Mouse (Mus musculus) MEL (cell line): ENCODE measurements around the gene Utp20. TPM values are rescaled to one million over a fixed set of nuclear protein-coding genes. Genes with fewer than 3 reads are reported as not detected.

Source experiments
- DNase-seq: peaks from one replicate; pipeline ENCODE4 v3.0.0; 2011; ENCODE audit warnings: low read depth, low spot score
- H3K27ac ChIP-seq: 2 replicates; pipeline ENCODE4 v1.5.1; 2012; ENCODE audit warnings: low read depth, mild to moderate bottlenecking, control low read depth, low read length, moderate library complexity; ENCODE audit not compliant: control insufficient read depth
- H3K27me3 ChIP-seq, 2 experiments: fragments of 150-350 bp in 1 of 2; sonication (generic) in 1 of 2; 2 replicates each; pipeline ENCODE4 v1.6.1; 2012; ENCODE audit warnings: low read length in 2 of 2, mild to moderate bottlenecking in 2 of 2, improper control_type of control experiment in 1 of 2, moderate library complexity in 1 of 2; ENCODE audit not compliant: insufficient read depth in 2 of 2, control insufficient read depth in 1 of 2
- H3K36me3 ChIP-seq, 2 experiments: 2 replicates each; pipeline ENCODE4 v1.6.1; 2012 to 2014; ENCODE audit warnings: low read length in 2 of 2, improper control_type of control experiment in 1 of 2, inconsistent platforms in 1 of 2, mild to moderate bottlenecking in 1 of 2; ENCODE audit not compliant: insufficient read depth in 2 of 2, control insufficient read depth in 1 of 2
- H3K4me1 ChIP-seq, 2 experiments: fragments of 150-350 bp in 1 of 2; sonication (generic) in 1 of 2; 2 replicates each; pipeline ENCODE4 v1.6.1; 2012; ENCODE audit warnings: low read length in 2 of 2, improper control_type of control experiment in 1 of 2, mild to moderate bottlenecking in 1 of 2; ENCODE audit not compliant: insufficient read depth in 2 of 2, control insufficient read depth in 1 of 2
- H3K4me3 ChIP-seq, 2 experiments: fragments of 150-350 bp in 1 of 2; sonication (generic) in 1 of 2; 2 replicates each; pipeline ENCODE4 v1.5.1; 2012; ENCODE audit warnings: low read depth in 2 of 2, low read length in 2 of 2, mild to moderate bottlenecking in 2 of 2, moderate library complexity in 2 of 2, control low read depth in 1 of 2, improper control_type of control experiment in 1 of 2; ENCODE audit not compliant: control insufficient read depth in 1 of 2, insufficient read depth in 1 of 2
- H3K79me2 ChIP-seq: 2 replicates; pipeline ENCODE4 v1.6.1; 2012; ENCODE audit warnings: mild to moderate bottlenecking, low read length, moderate library complexity; ENCODE audit not compliant: control insufficient read depth, poor library complexity, insufficient read depth
- H3K9ac ChIP-seq: 2 replicates; pipeline ENCODE4 v1.6.1; 2012; ENCODE audit warnings: low read depth, mild to moderate bottlenecking, control low read depth, low read length, moderate library complexity; ENCODE audit not compliant: control insufficient read depth, poor library complexity, severe bottlenecking
- H3K9me3 ChIP-seq: fragments of 150-350 bp; sonication (generic); replicated peaks from 2 replicates; pipeline ENCODE4 v1.6.1; 2012; ENCODE audit warnings: mild to moderate bottlenecking, low read length, improper control_type of control experiment, moderate library complexity; ENCODE audit not compliant: insufficient read depth
- CHD1 ChIP-seq: IDR thresholded peaks from 2 replicates; pipeline ENCODE4 v1.6.1; 2012; ENCODE audit warnings: low read depth, mild to moderate bottlenecking, inconsistent platforms, low read length, improper control_type of control experiment
- CHD2 ChIP-seq: IDR thresholded peaks from 2 replicates; pipeline ENCODE4 v1.6.1; 2011; ENCODE audit warnings: low read length, improper control_type of control experiment
- ELF1 ChIP-seq: IDR thresholded peaks from 2 replicates; pipeline ENCODE4 v1.6.1; 2014; ENCODE audit warnings: low read depth, mild to moderate bottlenecking, inconsistent platforms, low read length, improper control_type of control experiment, moderate library complexity
- GABPA ChIP-seq: IDR thresholded peaks from 2 replicates; pipeline ENCODE4 v1.6.1; 2012; ENCODE audit warnings: low read depth, mild to moderate bottlenecking, inconsistent platforms, low read length, improper control_type of control experiment, moderate library complexity
- HCFC1 ChIP-seq: IDR thresholded peaks from 2 replicates; pipeline ENCODE4 v1.6.1; 2012; ENCODE audit warnings: low read depth, mild to moderate bottlenecking, inconsistent platforms, low read length, improper control_type of control experiment, moderate library complexity
- KAT2A ChIP-seq: conservative IDR thresholded peaks from 2 replicates; pipeline ENCODE4 v1.6.1; 2012; ENCODE audit warnings: low read depth, low read length, improper control_type of control experiment, inconsistent platforms
- MAX ChIP-seq: IDR thresholded peaks from 2 replicates; pipeline ENCODE4 v1.6.1; 2011; ENCODE audit warnings: low read length, improper control_type of control experiment
- MAZ ChIP-seq: IDR thresholded peaks from 2 replicates; pipeline ENCODE4 v1.6.1; 2012; ENCODE audit warnings: low read depth, mild to moderate bottlenecking, inconsistent platforms, low read length, improper control_type of control experiment
- MXI1 ChIP-seq: IDR thresholded peaks from 2 replicates; pipeline ENCODE4 v1.6.1; 2011; ENCODE audit warnings: mild to moderate bottlenecking, low read depth, low read length, improper control_type of control experiment
- MYB ChIP-seq: IDR thresholded peaks from 2 replicates; pipeline ENCODE4 v1.6.1; 2011; ENCODE audit warnings: mild to moderate bottlenecking, low read depth, low read length, improper control_type of control experiment
- MYC ChIP-seq: IDR thresholded peaks from 2 replicates; pipeline ENCODE4 v1.6.1; 2011; ENCODE audit warnings: low read depth, mild to moderate bottlenecking, low read length, improper control_type of control experiment, moderate library complexity
- POLR2A ChIP-seq, 2 experiments: IDR thresholded peaks; 2 replicates each; pipeline ENCODE4 v1.6.1; 2011 to 2012; ENCODE audit warnings: low read length in 2 of 2, mild to moderate bottlenecking in 2 of 2, control low read depth in 1 of 2, improper control_type of control experiment in 1 of 2, low read depth in 1 of 2, moderate library complexity in 1 of 2; ENCODE audit not compliant: control insufficient read depth in 1 of 2, insufficient read depth in 1 of 2, poor library complexity in 1 of 2
- RAD21 ChIP-seq: IDR thresholded peaks from 2 replicates; pipeline ENCODE4 v1.6.1; 2011; ENCODE audit warnings: mild to moderate bottlenecking, low read depth, low read length, improper control_type of control experiment
- SIN3A ChIP-seq: IDR thresholded peaks from 2 replicates; pipeline ENCODE4 v1.6.1; 2012; ENCODE audit warnings: low read length, improper control_type of control experiment, inconsistent platforms
- TAL1 ChIP-seq: IDR thresholded peaks from 2 replicates; pipeline ENCODE4 v1.6.1; 2012; ENCODE audit warnings: mild to moderate bottlenecking, inconsistent platforms, low read length, moderate library complexity, mixed read lengths
- TBP ChIP-seq: IDR thresholded peaks from 2 replicates; pipeline ENCODE4 v1.8.0; 2011; ENCODE audit warnings: low read depth, low read length, improper control_type of control experiment
- TCF12 ChIP-seq: IDR thresholded peaks from 2 replicates; pipeline ENCODE4 v1.6.1; 2014; ENCODE audit warnings: low read depth, mild to moderate bottlenecking, inconsistent platforms, low read length, improper control_type of control experiment, moderate library complexity
- ZKSCAN1 ChIP-seq: IDR thresholded peaks from 2 replicates; pipeline ENCODE4 v1.6.1; 2012; ENCODE audit warnings: low read depth, mild to moderate bottlenecking, inconsistent platforms, low read length, improper control_type of control experiment, moderate library complexity
- ZNF384 ChIP-seq: IDR thresholded peaks from 2 replicates; pipeline ENCODE4 v1.6.1; 2012; ENCODE audit warnings: low read depth, mild to moderate bottlenecking, inconsistent platforms, low read length, improper control_type of control experiment
- polyA plus RNA-seq, 2 experiments: library from polyadenylated mRNA; stranded (reverse) in 1 of 2; unstranded in 1 of 2; fragments of >175 nt in 1 of 2; fragments of >200 nt in 1 of 2; gene quantifications; 2 replicates each; pipeline versions ENCODE4 v1.2.1 to v1.2.4; 2012; ENCODE audit warnings: low replicate concordance in 2 of 2, low read depth in 1 of 2; ENCODE audit not compliant: insufficient read length in 2 of 2, insufficient read depth in 1 of 2, missing spikeins in 1 of 2
- total RNA-seq: library from RNA; depleted of rRNA; stranded (reverse); fragments of 300-350 nt; gene quantifications from 2 replicates; pipeline ENCODE4 v1.2.3, GENCODE M21; 2012

The Utp20 gene
- total and polyA plus RNA-seq, 3 experiments: 56.5 to 138 (median 62.8) TPM

DNA sequence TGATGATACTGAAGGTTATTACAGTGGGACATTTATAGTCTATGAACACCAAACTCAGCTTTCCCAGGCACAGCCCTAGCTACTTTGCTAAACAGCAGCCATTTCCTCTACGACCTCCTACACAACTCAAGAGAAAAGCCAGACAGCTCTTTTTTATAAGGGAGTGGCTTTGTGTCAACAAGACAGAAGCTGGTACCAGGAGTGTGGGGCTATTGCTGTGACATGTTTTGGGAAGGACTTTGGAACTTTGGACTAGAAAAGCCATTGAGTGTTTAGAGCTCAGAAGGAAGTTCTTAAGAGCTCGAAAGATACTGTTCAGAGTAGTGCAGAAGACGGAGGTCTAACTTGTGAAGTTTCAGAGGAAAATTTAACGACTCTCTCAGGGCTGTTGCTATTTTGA is 29.7 kb downstream of the Utp20 start:
- peaks cover 0 to 11% of the 10 kb centered on the region in 2 experiments; a peak in 2 of 4 replicates for H3K36me3 ChIP-seq

DNA sequence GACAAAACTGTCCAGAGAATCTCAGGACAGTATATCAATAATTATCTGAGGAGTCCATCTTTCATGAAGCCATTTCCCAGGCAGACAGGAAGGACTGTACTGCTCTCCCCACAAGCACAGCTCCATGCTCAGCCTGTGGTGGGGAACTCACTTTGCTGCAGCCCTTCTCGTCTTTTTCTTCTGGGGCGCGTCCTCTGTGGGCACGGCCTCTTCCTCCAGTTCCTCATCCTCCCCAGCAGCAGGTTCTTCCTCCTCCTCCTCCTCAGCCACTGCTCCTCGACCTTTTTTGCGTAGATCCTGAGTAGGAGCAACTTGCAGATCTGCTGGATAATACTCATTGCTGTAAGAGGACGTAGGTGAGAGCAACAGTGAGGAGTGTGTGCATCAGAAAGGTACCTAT is 31.4 kb downstream of the Utp20 start:
- H3K36me3 ChIP-seq: peaks cover 0 to 8% of the 10 kb centered on the region in 2 experiments; a peak in 2 of 4 replicates
- TF ChIP-seq MAZ (no peak), GABPA (no peak), HCFC1 (no peak), KAT2A (no peak), CHD2 (no peak), MYB (no peak), ZNF384 (no peak), TCF12 (no peak), POLR2A (IDR thresholded peaks at IDR 0.05; ENCODE audit: control insufficient read depth in 1 of 2, insufficient read depth in 1 of 2, low read depth in 1 of 2, low read length in 2 of 2, poor library complexity in 1 of 2) (no peak), TAL1 (no peak), ZKSCAN1 (no peak), CHD1 (no peak), MAX (no peak), TBP (no peak), MXI1 (no peak), ELF1 (no peak), SIN3A (no peak), RAD21 (no peak), MYC (no peak)
- TF ChIP-seq, all 39 proteins: peak for 0
- no peak for DNase-seq

More for the DNA sequence above, 29.7 kb downstream of the Utp20 start:
- Histone ChIP-seq H3K4me3 (no peak overlapping the region), H3K4me1 (no peaks in the 10 kb centered on the region), H3K9me3 (no peaks in the 10 kb centered on the region), H3K9ac (no peak overlapping the region), H3K27ac (no peak overlapping the region), H3K27me3 (no peaks in the 10 kb centered on the region), H3K79me2 (no peaks in the 10 kb centered on the region)
- TF ChIP-seq ELF1 (no peak), RAD21 (no peak)
- no peak for DNase-seq

More for the DNA sequence above, 31.4 kb downstream of the Utp20 start:
- Histone ChIP-seq H3K27ac (no peak overlapping the region), H3K4me1 (no peaks in the 10 kb centered on the region), H3K27me3 (no peaks in the 10 kb centered on the region), H3K4me3 (no peak overlapping the region), H3K9ac (no peak overlapping the region), H3K9me3 (no peaks in the 10 kb centered on the region), H3K79me2 (no peaks in the 10 kb centered on the region)
